Mouse (Mus musculus): ENCODE measurements around the gene Gm47841.

The Gm47841 gene

DNA sequence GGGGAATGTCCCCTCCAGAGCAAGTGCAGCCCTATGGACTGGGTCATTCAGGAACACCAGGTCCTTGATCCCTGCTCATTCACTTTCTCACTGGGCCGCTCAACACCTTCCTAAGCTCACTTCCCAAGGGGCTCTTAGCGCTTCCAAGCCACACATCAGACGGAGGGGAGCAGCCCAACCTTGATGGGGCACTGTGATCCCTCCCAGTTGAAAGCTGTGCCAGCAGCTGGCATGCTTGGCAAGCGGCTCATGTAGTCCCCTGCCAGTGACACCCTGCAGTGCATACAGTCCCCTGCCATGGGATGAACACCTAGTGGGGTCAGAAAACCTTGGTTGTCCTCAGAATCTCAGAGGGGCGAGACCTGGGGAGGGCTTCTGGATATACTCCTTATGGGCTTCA lies 26.9 kb upstream of the Gm47841 start:
- DNase-seq = no peak

- no peak for DNase-seq
Observed at GRCm38 (mm10) chr15:101072736-101073135, 25.5 kb upstream of the Gm47841 start.

DNA sequence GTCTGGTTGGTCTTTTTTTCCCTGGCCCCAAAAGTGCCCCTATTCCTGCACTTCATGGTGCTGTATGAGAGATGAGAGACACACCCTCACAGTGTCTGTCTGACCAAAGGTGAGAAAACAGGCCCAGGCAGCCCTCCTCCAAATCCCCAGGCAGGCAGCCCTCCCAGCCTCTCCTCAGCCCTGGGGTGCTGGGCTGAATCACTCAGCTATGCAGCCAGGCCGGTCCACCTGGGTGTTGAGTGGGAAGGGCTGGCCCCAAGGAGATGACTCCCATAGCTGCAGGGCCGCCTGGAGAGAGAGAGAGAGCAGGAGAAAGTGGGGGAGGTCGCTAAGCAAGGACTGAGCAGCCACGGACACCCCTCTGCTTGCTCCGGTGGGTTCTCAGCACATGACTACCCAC lies 23.6 kb upstream of the Gm47841 start:
- DNase-seq = peak; percentile 70 to 81

DNA sequence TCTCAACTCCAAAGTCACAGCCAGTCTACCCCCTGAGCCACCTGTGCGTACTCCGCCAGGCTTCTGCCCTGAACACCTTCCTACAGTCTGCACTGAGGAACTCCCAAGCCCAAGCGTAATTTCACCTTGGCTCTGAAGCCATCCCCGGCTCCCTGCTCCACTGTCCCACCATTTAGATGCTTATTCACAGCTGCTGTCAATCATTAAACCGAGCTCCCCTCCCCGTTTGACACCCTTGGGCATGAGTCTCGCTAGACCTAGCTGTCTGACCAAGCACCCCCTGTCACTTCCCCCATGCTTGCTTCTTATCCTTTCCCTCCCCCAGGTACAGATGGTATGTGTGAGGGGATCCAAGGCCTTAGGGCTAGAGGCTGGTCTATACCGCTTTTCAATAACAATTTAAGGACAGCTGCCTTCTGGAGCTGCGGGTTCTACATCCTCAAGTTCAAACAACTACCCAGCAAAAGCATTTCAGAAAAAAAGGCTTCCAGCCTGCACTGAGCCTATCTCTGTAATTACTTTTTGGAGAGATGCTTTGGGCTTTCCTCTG lies 22.5 kb upstream of the Gm47841 start:
- DNase-seq = no peak

GRCm38 (mm10) chr15:101068671-101069070 lies 21.5 kb upstream of the Gm47841 start:
- DNase-seq = no peak

DNA sequence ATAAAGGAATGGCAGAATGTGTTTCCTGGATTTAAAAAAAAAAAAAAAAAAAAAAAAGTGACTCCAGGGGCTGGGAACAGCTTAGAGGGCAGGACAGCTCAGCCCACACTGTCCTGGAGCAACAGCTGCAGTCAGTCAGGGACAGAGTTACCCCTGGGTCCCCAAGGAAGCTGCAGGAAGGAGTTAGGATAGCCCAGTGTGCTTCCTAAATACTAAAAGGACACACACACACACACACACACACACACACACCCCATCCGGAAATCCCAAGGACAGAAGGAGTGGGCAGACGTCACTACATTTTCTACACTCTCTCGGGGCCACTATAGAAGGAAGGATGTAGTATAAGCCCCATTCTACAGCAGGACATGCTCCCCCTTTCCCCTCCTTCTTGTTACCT lies 20.8 kb upstream of the Gm47841 start:
- DNase-seq = peak; percentile 41 to 73

GRCm38 (mm10) chr15:101066920-101067696 lies 19.9 kb upstream of the Gm47841 start:
- no peak for DNase-seq

GRCm38 (mm10) chr15:101066364-101066847 lies 19.2 kb upstream of the Gm47841 start:
- DNase-seq = no peak

DNA sequence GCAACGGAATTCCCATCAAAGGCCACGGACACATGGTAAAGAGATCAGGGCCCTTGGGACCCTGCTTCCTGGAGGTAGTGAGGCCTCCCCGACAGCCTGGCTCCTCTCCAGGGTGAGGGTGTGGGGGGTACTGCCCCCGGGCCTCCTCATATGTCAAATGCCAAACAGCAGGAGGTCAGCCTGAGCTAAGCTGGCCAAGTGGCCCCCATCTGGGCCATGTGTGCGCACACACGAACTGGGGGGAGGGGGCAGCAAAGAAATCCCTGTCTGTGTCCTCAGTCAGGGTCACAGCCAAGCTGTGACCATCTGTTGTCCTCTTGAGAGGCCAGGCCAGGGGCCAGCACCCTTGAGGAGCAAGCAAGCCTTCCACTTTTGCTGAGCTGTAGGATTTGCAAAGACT lies 17.9 kb upstream of the Gm47841 start:
- DNase-seq = peak in 1 of 2 experiments; percentile 83

DNA sequence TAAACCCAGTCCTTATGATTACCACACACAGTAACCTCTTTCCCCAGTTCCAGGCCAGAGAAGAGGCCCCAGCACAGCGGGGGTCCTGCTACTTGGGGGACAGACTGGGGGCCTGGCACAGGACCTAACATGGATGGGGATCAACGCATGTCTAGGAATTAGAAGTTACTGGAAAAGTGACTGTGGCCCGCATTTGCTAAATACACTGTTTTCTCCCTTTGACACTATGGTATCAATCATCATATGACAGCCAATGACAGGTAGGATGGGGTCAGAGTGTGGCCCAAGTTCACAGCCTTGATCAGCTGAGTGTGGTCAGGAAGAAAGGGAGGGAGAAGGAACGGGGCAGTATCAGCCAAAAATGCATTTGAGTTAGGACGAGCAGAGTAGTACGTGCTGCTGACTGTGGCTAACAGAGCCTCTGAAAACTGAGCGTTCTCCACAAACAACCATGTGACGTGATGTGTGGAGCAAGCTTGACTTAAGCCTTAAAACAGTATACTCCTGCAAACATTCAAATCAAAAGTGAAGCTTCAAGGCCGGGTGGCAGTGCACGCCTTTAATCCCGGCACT lies 13.2 kb upstream of the Gm47841 start:
- DNase-seq = no peak

GRCm38 (mm10) chr15:101059570-101060279 lies 12.5 kb upstream of the Gm47841 start:
- no peak for DNase-seq

DNA sequence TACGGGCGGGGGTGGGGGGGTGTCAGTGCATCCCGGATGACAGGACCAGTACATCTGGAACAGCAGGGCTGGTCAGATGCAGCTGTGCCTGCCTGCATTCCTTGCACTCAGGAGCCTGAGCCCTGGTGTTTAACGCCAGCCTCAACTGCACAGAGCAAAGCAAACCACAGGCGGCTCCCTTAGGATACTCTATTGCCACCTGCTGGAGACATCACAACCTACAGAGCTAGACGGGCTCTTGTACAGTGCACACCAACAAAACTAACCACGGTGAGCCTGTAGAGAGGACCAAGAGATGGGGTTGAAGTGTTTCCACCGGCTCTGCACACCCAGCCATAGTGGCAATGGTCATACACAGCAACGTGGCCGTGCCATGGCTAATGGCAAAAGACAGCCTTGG lies 9.0 kb upstream of the Gm47841 start:
- peak in 1 of 2 experiments; percentile 70 for DNase-seq

GRCm38 (mm10) chr15:101054541-101054940 lies 7.3 kb upstream of the Gm47841 start:
- no peak for DNase-seq

- no peak for DNase-seq
Observed at GRCm38 (mm10) chr15:101053832-101054459, 6.7 kb upstream of the Gm47841 start.

DNA sequence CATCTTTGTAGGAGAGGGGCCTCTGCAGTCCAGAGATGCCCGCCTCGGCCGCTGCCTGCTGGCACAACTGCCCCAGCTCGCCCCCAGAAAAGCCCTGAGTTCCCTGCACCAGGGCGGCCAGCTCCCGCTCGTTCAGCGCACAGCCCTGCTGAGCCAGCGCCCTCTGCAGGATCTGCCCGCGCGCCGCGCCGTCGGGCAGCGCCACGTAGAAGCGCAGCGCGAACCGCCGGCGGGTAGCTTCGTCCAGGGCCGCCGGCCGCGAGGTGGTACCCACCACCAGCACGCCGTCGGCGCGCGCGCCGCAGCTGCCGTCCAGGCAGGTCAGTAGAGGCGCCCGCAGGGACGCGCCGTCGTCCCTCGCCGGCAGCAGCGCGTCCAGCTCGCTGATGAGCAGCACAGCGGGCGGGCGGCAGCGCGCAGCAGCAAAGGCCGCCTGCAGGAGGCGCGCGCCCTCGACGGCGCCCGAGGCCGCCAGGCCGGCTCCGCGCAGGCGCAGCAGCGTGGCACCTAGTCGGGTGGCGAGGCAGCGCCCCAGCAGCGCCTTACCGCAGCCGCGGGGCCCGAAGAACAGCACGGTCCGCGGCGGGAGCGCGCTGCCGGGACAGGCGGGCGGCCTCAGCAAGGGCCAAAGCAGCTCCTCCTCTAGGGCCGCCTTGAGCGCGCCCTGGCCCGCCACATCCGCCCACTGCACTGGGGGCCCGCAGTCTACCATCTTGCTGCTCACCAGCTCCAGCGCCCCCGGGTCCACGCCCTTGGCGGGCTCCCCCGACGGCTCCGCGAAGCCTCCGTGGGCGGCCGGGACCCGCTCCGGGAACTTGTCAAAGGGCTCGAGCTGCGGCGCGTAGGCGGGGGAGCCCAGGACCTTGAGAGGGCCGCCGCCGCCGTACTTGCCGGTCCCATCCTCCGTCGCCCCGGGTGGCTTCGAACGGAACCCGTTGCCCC lies 5.6 kb upstream of the Gm47841 start:
- DNase-seq = peak; percentile 59 to 72

DNA sequence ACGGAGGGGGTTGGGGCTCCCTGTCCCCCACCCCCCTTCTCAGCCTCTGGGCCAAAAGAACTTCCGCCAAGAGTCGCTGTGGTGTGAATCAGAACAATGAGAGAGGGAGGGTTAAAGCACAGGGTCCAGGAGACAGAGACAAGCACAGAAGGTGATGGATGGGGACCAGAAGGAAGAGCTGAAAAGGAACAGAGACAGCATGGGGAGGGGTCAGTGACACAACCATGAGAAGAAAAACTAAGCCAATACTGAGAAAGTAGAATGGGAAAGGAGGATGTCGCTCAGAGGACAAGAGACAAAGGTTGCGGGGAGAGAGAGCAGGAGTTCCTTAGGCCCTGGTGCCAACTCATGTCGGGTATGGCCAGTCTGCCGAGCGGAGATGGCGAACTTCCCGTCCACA lies 4.7 kb upstream of the Gm47841 start:
- DNase-seq = no peak

- no peak for DNase-seq
Observed at GRCm38 (mm10) chr15:101048338-101048896, 1.2 kb upstream of the Gm47841 start.

DNA sequence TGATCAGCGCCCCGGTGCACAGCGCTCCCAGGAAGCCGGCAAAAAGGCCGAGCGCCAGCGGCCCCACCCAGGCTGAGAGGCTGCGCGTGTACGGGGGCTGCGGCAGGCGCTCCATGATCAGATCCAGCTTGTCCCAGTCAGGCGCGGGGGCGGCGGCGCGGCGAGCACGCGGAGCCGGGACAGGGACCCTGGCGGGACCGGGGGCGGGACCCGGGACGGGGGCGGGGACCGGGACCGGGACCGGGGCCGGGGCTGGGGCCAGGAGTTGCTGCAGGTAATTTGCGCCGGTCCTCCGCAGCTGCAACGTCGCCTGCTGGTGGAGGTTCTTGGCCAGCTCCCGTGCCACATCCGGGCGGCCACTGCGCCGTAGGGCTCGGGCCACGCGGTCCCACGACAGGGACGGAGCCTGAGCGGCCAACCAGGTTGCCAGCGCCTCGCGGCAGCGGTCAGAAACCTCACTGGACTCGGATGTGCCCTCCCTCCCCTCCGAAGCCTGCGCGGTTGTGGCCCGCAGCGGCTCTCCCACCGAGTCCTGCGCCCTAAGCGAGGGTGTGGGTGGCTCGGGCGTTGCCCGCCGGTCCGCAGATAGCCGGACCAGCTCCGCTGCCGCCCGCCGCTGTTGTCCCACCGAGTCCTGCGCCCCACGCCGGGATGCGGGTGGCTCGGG lies 537 bp downstream of the Gm47841 start:
- peak; percentile 49 to 70 for DNase-seq

GRCm38 (mm10) chr15:101046039-101046526 lies 1.1 kb downstream of the Gm47841 start:
- peak in 1 of 2 experiments; percentile 28 for DNase-seq

DNA sequence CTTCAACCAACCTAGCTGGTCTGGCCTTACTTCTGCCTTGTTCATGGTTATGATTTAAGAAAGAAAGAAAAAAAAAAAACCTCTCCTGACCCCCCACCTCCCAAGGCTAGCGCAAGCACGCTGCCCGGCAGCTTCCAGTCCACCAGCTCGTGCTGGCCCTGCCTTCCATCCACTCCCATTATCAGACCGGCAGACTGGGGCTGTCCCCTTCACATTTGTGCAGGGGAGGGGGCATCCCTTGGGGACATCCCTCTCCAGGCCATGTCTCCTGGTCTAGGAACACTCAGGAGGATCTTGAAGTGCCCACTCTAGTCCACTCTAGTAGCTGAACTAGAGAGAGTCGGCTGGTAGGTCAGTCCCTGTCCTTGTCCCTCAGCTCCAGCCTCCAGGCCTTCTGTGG lies 2.7 kb downstream of the Gm47841 start:
- DNase-seq = peak in 1 of 2 experiments; percentile 16

DNA sequence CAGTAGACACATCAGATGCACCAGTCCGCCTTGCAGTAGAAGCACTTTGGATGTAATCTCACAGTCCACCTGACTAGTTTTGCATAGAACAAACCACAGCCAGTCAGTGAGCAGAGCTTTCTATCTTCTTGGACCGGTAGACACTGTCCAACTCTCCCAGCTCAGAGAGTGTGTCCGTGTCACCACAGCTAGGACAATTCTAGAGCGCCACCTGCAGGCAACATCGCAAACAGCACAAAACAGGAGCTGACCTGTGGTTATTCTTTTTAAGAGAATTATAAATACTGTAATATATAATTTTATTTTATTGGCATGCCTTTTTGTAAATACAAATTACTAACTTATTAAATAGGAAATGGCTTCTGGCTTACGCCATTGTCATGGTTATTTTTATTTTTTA lies 4.6 kb downstream of the Gm47841 start:
- DNase-seq = peak; percentile 53 to 72

All from lung, postnatal 4 days (tissue).